Mouse (Mus musculus): ENCODE results near the gene Kctd19. TPM values are rescaled to one million over a fixed set of nuclear protein-coding genes. Genes with fewer than 3 reads are reported as not detected.

The Kctd19 gene
- polyA plus RNA-seq, 1 experiment from 2014 or later = not detected

GRCm38 (mm10) chr8:105408331-105408730 is 5.0 kb downstream of the Kctd19 start:
- no peak overlapping the region for H3K4me3 ChIP-seq
- no peak for DNase-seq (ENCODE audit: low spot score)
- no peak overlapping the region for H3K27ac ChIP-seq
- 53% methylated on average over 7 of the region's 7 CpGs for WGBS
- peaks cover 12% of the 10 kb centered on the region for H3K27me3 ChIP-seq (ENCODE audit: insufficient read depth, poor library complexity, severe bottlenecking)
- peaks cover 2% of the 10 kb centered on the region for H3K4me1 ChIP-seq
- H3K9me3 ChIP-seq = no peaks in the 10 kb centered on the region
- no peaks in the 10 kb centered on the region for H3K36me3 ChIP-seq

DNA sequence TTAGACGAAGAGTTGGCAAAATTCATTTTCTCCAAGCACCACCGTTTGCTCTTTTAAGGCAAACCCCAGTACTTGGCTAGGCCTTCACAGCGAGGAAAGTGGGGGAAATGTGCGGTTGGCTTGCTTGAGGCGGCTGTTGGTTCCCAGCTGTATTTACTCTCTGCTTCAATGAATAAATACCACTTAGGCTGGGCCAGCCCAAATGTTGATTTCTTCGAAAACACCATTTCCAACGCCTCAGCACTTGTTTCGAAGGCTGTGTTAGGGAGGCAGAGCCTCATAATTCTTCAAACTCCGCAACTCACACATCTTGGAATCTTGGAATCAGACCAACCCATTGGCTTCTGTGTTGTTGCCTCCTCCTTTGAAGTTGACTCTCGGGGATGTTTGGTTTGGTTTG is 6.9 kb downstream of the Kctd19 start:
- no peak overlapping the region for H3K27ac ChIP-seq
- no peaks in the 10 kb centered on the region for H3K36me3 ChIP-seq
- H3K27me3 ChIP-seq (ENCODE audit: insufficient read depth, poor library complexity, severe bottlenecking) = no peaks in the 10 kb centered on the region
- H3K4me3 ChIP-seq = no peak overlapping the region
- no peaks in the 10 kb centered on the region for H3K4me1 ChIP-seq
- H3K9me3 ChIP-seq = no peaks in the 10 kb centered on the region
- 72% methylated on average over 10 of the region's 10 CpGs for WGBS
- peak; percentile 47 for DNase-seq (ENCODE audit: low spot score)

- whole genome bisulfite sequencing = 64% methylated on average over 1 of the region's 1 CpGs
- H3K36me3 ChIP-seq = no peaks in the 10 kb centered on the region
- H3K4me3 ChIP-seq = no peak overlapping the region
- H3K27ac ChIP-seq = no peak overlapping the region
- peak; percentile 60 for DNase-seq (ENCODE audit: low spot score)
- no peaks in the 10 kb centered on the region for H3K27me3 ChIP-seq (ENCODE audit: insufficient read depth, poor library complexity, severe bottlenecking)
- H3K4me1 ChIP-seq = no peaks in the 10 kb centered on the region
- H3K9me3 ChIP-seq = no peaks in the 10 kb centered on the region
Observed at GRCm38 (mm10) chr8:105404496-105404895, 8.8 kb downstream of the Kctd19 start.

- H3K4me3 ChIP-seq = no peak overlapping the region
- 90% methylated on average over 8 of the region's 8 CpGs for WGBS
- H3K4me1 ChIP-seq = no peaks in the 10 kb centered on the region
- no peak overlapping the region for H3K27ac ChIP-seq
- H3K36me3 ChIP-seq = no peaks in the 10 kb centered on the region
- H3K27me3 ChIP-seq (ENCODE audit: insufficient read depth, poor library complexity, severe bottlenecking) = no peaks in the 10 kb centered on the region
- DNase-seq (ENCODE audit: low spot score) = no peak
- no peaks in the 10 kb centered on the region for H3K9me3 ChIP-seq
Observed at GRCm38 (mm10) chr8:105403467-105403866, 9.8 kb downstream of the Kctd19 start.

DNA sequence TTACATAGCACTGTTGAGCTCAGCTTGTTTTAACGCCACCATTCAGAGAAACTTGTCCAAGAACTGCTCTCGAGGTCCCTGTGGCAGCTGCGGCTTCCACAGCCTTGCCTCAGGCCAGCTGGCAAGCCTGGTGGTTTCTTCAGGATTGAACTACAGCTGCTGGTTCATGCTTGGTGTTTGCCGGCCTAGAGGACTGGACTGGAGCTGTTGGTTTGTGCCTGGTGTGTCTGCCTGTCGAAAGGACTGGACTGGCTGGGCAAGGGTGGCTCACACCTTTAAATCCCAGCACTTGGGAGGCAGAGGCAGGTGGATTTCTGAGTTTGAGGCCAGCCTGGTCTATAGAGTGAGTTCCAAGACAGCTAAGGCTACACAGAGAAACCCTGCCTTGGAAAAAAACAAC is 13.3 kb downstream of the Kctd19 start:
- H3K27ac ChIP-seq = no peak overlapping the region
- H3K4me1 ChIP-seq = no peaks in the 10 kb centered on the region
- no peaks in the 10 kb centered on the region for H3K36me3 ChIP-seq
- peaks cover 3% of the 10 kb centered on the region; the same call in 1 of the 2 replicates for H3K27me3 ChIP-seq (ENCODE audit: insufficient read depth, poor library complexity, severe bottlenecking)
- H3K9me3 ChIP-seq = no peaks in the 10 kb centered on the region
- peak; percentile 58 for DNase-seq (ENCODE audit: low spot score)
- H3K4me3 ChIP-seq = no peak overlapping the region
- WGBS = 85% methylated on average over 5 of the region's 5 CpGs

DNA sequence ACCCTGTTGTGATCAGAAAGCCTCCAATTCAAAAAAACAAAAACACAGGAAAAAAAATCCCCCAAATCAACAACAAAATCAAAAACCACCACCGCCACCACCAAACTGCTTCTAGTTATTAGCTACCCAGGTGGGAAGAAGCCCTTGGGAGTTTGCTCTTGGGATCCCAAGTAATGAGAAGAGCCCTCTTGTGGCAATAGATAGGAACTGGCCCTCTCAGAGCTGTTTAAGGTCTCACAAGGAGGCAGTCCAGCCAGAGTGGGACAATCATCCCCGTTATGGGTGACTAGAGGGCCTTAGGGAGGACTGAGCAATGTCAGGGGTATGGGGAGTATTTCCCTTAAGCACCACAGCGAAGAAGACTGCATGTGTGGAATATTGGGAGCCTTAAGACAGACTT is 15.6 kb downstream of the Kctd19 start:
- Histone ChIP-seq H3K4me3 (no peak overlapping the region), H3K4me1 (peaks cover 10% of the 10 kb centered on the region), H3K27ac (no peak overlapping the region), H3K36me3 (no peaks in the 10 kb centered on the region), H3K27me3 (ENCODE audit: insufficient read depth, poor library complexity, severe bottlenecking) (peaks cover 10% of the 10 kb centered on the region; the same call in 1 of the 2 replicates), H3K9me3 (no peaks in the 10 kb centered on the region)
- DNase-seq (ENCODE audit: low spot score) = peak; percentile 75
- 26% methylated on average over 3 of the region's 3 CpGs for WGBS

DNA sequence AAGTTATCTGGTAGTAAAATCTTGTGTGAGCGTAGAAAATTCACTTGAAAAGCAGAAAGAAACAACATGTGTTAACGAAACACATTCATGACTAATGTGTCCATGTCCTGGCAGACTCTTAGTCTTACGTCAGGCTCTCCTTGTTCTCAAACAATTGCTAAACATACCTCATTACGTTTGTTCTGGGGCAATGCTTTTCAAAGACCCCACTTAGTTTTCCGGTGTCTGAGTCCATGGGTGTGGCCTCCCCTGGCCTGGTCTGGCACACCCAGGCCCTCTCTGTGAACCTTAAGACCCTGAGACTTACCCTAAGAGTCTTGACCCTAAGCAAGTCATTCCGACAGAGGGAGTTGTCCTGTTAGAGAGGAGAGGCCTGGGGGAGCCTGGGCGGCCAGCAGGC is 19.4 kb downstream of the Kctd19 start:
- no peak for DNase-seq (ENCODE audit: low spot score)
- WGBS = 77% methylated on average over 7 of the region's 7 CpGs
- H3K27me3 ChIP-seq (ENCODE audit: insufficient read depth, poor library complexity, severe bottlenecking) = peaks cover 19% of the 10 kb centered on the region; the same call in 1 of the 2 replicates
- no peaks in the 10 kb centered on the region for H3K9me3 ChIP-seq
- H3K4me1 ChIP-seq = peaks cover 10% of the 10 kb centered on the region
- H3K4me3 ChIP-seq = no peak overlapping the region
- H3K27ac ChIP-seq = no peak overlapping the region
- no peaks in the 10 kb centered on the region for H3K36me3 ChIP-seq

DNA sequence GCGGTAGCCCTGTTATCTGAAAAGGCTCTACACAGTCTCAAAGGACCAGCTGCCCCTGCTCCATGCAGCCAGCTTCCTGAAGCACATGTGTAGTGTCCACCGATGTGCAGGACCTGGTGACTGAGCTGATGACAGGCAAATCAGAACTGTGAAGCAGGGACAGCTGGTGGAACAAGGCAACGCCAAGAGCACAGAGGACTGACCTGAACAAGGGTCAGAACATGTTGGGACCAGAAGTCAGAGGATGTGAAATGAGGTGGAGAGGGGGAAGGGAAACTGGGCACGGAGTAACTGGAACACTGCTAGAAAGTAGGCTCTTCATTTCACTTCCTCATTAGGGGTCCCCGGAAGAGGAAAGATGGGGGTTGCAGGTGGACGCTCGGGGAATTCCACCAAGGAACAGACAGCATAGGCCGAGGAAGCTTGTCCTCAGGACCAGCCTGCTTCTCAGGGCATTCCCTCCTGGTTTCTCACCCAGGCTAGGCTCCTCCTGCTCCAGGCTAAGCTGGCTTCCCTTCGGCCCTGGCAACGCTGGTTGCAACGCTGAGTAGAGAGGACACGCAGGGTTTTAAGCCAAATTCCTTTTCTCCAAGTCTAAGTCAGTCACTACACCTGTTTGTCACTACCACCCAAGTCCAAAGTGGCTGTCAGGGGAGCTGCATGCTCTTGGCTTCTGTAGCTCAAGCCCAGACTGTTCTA is 20.1 kb downstream of the Kctd19 start:
- Histone ChIP-seq H3K4me1 (peaks cover 10% of the 10 kb centered on the region), H3K4me3 (no peak overlapping the region), H3K27ac (0 out of 2 replicates have a peak overlapping the region, but pooled peaks have one; percentile 6), H3K36me3 (no peaks in the 10 kb centered on the region), H3K9me3 (no peaks in the 10 kb centered on the region), H3K27me3 (ENCODE audit: insufficient read depth, poor library complexity, severe bottlenecking) (peaks cover 22% of the 10 kb centered on the region; the same call in 1 of the 2 replicates)
- no peak for DNase-seq (ENCODE audit: low spot score)
- 67% methylated on average over 12 of the region's 12 CpGs for WGBS

DNA sequence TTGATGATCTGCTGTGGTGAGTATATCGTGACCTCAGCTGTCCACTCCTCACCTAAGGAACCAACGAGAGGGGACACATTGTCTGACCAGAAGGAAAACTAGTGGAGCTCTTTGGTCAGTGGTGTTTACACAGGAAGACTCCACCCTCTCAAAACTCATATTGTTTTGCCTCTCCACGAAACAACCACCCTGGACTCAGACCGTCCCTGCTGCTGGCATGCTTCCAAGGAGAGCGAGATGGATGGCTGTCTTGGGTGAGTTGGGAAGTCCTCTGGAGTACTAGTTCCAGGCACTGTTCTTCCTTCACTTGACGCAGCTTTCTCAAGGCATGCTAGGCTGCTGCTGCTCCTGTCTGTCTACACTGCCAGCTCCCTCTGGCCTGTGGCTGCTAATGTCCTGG is 24.2 kb downstream of the Kctd19 start:
- H3K27me3 ChIP-seq (ENCODE audit: insufficient read depth, poor library complexity, severe bottlenecking) = peaks cover 16% of the 10 kb centered on the region
- 77% methylated on average over 6 of the region's 6 CpGs for WGBS
- H3K4me3 ChIP-seq = no peak overlapping the region
- no peaks in the 10 kb centered on the region for H3K9me3 ChIP-seq
- no peaks in the 10 kb centered on the region for H3K36me3 ChIP-seq
- no peak overlapping the region for H3K27ac ChIP-seq
- H3K4me1 ChIP-seq = peaks cover 33% of the 10 kb centered on the region
- no peak for DNase-seq (ENCODE audit: low spot score)

- H3K36me3 ChIP-seq = no peaks in the 10 kb centered on the region
- 38% methylated on average over 1 of the region's 1 CpGs for WGBS
- H3K27me3 ChIP-seq (ENCODE audit: insufficient read depth, poor library complexity, severe bottlenecking) = peaks cover 16% of the 10 kb centered on the region
- no peak for DNase-seq (ENCODE audit: low spot score)
- H3K4me3 ChIP-seq = no peak overlapping the region
- H3K9me3 ChIP-seq = no peaks in the 10 kb centered on the region
- no peak overlapping the region for H3K27ac ChIP-seq
- peaks cover 23% of the 10 kb centered on the region; the same call in 1 of the 2 replicates for H3K4me1 ChIP-seq
Observed at GRCm38 (mm10) chr8:105387151-105387550, 26.2 kb downstream of the Kctd19 start.

DNA sequence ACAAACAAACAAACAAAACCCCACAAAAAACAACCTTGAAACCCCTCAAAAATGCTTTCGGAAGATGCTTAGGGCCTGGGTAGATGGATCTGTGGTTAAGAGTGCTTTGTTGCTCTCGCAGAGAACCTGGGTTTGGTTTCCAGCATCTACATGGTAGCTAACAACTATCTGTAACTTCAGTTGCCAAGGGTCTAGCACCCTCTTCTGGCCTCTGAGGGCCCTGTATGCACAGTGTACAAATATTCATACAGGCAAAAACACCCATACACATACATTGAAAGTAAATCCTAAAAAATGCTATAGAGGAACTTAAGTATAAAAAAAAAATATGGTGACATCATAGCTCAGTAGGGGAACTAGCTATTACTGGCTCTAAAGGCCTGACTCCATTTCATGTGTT is 29.2 kb downstream of the Kctd19 start:
- 89% methylated on average over 2 of the region's 2 CpGs for WGBS
- no peak for DNase-seq (ENCODE audit: low spot score)
- H3K4me1 ChIP-seq = peaks cover 23% of the 10 kb centered on the region; the same call in 1 of the 2 replicates
- peaks cover 15% of the 10 kb centered on the region for H3K27me3 ChIP-seq (ENCODE audit: insufficient read depth, poor library complexity, severe bottlenecking)
- no peak overlapping the region for H3K4me3 ChIP-seq
- H3K27ac ChIP-seq = no peak overlapping the region
- H3K9me3 ChIP-seq = no peaks in the 10 kb centered on the region
- H3K36me3 ChIP-seq = no peaks in the 10 kb centered on the region

DNA sequence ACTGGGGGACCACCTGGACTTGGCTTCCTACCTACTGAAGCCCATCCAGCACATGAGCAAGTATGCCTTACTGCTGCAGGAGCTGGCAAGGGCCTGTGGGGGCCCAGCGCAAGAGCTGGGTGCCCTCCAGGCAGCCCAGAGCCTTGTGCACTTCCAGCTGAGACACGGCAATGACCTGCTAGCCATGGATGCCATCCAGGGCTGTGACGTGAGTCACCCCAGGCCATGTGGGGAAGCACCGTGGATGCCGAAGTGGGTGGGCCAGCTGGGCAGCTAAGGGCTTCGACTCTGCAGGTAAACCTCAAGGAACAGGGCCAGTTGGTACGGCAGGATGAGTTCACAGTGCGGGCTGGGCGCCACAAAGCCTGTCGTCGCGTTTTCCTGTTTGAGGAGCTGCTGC is 33.0 kb downstream of the Kctd19 start:
- no peak overlapping the region for H3K27ac ChIP-seq
- DNase-seq (ENCODE audit: low spot score) = no peak
- WGBS = 79% methylated on average over 12 of the region's 12 CpGs
- H3K27me3 ChIP-seq (ENCODE audit: insufficient read depth, poor library complexity, severe bottlenecking) = peaks cover 43% of the 10 kb centered on the region; the same call in 1 of the 2 replicates
- no peak overlapping the region for H3K4me3 ChIP-seq
- H3K36me3 ChIP-seq = no peaks in the 10 kb centered on the region
- H3K4me1 ChIP-seq = peaks cover 7% of the 10 kb centered on the region; the same call in 1 of the 2 replicates
- H3K9me3 ChIP-seq = no peaks in the 10 kb centered on the region

- Histone ChIP-seq H3K9me3 (no peaks in the 10 kb centered on the region), H3K27ac (no peak overlapping the region), H3K4me1 (peaks cover 16% of the 10 kb centered on the region), H3K27me3 (ENCODE audit: insufficient read depth, poor library complexity, severe bottlenecking) (peaks cover 51% of the 10 kb centered on the region; the same call in 1 of the 2 replicates), H3K36me3 (no peaks in the 10 kb centered on the region), H3K4me3 (no peak overlapping the region)
- DNase-seq (ENCODE audit: low spot score) = no peak
- 67% methylated on average over 19 of the region's 19 CpGs for WGBS
Observed at GRCm38 (mm10) chr8:105378673-105379072, 34.6 kb downstream of the Kctd19 start.

Measured in heart, embryonic 10.5 days (tissue).